Mouse (Mus musculus): ENCODE measurements at regions not wholly inside any gene's neighbourhood (a gene's known extent, or its start where the extent isn't known, plus 50 kb on each side); places are given as distances from the start of the nearest gene placed in this dataset.
A peak's percentile ranks its signal among the peaks of the same experiment; 100 is the strongest.
"Not testable (repeated sequence)": the region's sequence is repeated elsewhere in the genome, so short reads cannot be mapped to it uniquely, and the experiment has no call there.

- Histone ChIP-seq H3K27me3 (ENCODE audit: control insufficient read depth, insufficient read depth, low read depth, low read length) (no peaks in the 10 kb centered on the region), H3K36me3 (ENCODE audit: control insufficient read depth, insufficient read depth, low read length) (no peaks in the 10 kb centered on the region), H3K4me1 (ENCODE audit: control insufficient read depth, insufficient read depth, low read length) (no peaks in the 10 kb centered on the region), H3K27ac (ENCODE audit: low read length) (no peak overlapping the region), H3K4me2 (ENCODE audit: low read length) (no peak overlapping the region), H3K9me3 (replicated peaks; ENCODE audit: control insufficient read depth, low read length, poor library complexity, severe bottlenecking) (no peaks in the 10 kb centered on the region), H3K4me3 (ENCODE audit: low read depth, low read length) (no peak overlapping the region), H3K9ac (ENCODE audit: low read depth, low read length) (no peak overlapping the region)
- no peak for ATAC-seq
Observed at GRCm38 (mm10) chr17:16665253-16665652, 398.7 kb upstream of the Zfp960 start.

DNA sequence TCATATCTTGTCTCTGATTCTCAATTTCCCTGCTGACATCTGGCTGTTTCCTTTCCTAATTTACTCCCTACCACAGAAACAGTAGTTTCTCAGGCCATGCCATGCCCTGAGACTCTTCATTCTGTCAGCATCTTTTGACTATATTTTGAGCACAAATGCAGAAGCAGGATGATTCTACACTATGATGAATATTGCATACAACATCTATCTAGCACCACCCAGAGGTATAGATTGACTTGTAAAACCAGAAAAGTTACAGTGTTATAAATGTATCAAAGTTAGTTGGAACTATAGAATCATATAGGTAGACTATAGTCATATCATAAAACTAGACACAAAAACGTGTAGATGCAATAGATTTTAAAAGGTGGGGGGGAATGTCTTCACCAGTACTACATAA lies 396.3 kb upstream of the Zfp960 start:
- Histone ChIP-seq H3K4me2 (ENCODE audit: low read length) (no peak overlapping the region), H3K27me3 (ENCODE audit: control insufficient read depth, insufficient read depth, low read depth, low read length) (no peaks in the 10 kb centered on the region), H3K4me3 (ENCODE audit: low read depth, low read length) (no peak overlapping the region), H3K4me1 (ENCODE audit: control insufficient read depth, insufficient read depth, low read length) (no peaks in the 10 kb centered on the region), H3K36me3 (ENCODE audit: control insufficient read depth, insufficient read depth, low read length) (no peaks in the 10 kb centered on the region), H3K27ac (ENCODE audit: low read length) (no peak overlapping the region), H3K9me3 (replicated peaks; ENCODE audit: control insufficient read depth, low read length, poor library complexity, severe bottlenecking) (no peaks in the 10 kb centered on the region), H3K9ac (ENCODE audit: low read depth, low read length) (no peak overlapping the region)
- WGBS = 58% methylated on average over 1 of the region's 1 CpGs
- ATAC-seq = peak; percentile 81; the same call in 1 of the 2 replicates

DNA sequence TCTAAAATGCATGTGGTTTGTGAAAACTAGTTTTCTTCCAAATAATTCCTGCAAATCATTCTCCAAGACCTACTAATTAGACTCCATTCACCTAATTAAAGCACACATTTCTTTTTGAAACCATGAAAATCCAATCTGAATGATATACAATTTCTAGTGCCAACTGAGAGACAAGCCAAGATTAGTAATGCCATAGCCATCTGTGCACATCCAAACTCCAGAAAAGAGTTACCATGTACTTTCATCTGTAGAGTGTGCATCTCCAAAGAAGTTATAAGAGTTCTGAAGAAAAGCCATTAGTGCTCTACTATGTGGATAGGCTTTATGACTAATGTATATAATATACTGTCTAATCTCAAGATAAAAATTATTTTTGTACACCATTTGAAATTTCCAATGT lies 359.7 kb upstream of the Zfp960 start:
- no peak overlapping the region for H3K4me2 ChIP-seq (ENCODE audit: low read length)
- no peaks in the 10 kb centered on the region for H3K36me3 ChIP-seq (ENCODE audit: control insufficient read depth, insufficient read depth, low read length)
- no peaks in the 10 kb centered on the region for H3K9me3 ChIP-seq (replicated peaks; ENCODE audit: control insufficient read depth, low read length, poor library complexity, severe bottlenecking)
- H3K4me3 ChIP-seq (ENCODE audit: low read depth, low read length) = no peak overlapping the region
- H3K9ac ChIP-seq (ENCODE audit: low read depth, low read length) = no peak overlapping the region
- no peaks in the 10 kb centered on the region for H3K4me1 ChIP-seq (ENCODE audit: control insufficient read depth, insufficient read depth, low read length)
- ATAC-seq = no peak
- no peaks in the 10 kb centered on the region for H3K27me3 ChIP-seq (ENCODE audit: control insufficient read depth, insufficient read depth, low read depth, low read length)
- no peak overlapping the region for H3K27ac ChIP-seq (ENCODE audit: low read length)

DNA sequence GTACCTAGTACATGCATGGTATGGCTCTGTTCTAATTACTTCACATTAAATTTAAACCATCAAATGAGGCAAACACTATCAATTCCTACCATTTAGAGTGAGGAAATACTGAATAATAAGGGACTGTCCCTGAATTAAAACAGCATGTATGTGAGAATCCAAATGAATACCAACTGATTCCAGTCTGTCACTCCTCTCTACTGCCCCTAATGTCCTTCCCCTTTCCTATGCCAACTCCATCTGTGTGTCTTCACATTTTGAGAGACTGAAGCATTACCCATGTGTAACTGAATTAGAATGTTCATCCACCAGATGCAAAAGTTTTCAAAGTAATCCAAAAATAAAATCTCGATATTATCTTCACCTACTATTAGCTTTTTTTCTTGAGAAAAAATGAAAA lies 358.0 kb upstream of the Zfp960 start:
- WGBS = 85% methylated on average over 1 of the region's 1 CpGs

DNA sequence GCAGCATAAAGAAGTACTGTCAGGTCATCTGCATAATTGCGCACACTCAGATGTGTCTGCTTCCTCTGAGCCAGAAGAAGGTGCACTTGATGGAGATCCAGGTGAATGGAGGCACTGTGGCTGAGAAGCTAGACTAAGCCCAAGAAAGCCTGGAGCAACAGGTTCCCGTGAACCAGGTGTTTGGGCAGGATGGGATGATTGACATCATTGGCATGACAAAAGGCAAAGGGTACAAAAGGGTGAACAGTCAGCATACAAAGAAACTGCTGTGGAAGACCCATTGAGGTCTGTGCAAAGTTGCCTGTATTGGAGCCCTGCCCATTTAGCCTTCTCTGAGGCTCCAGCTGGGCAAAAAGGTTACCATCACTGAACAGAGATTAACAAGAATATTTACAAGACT lies 337.0 kb upstream of the Zfp960 start:
- Histone ChIP-seq H3K36me3 (ENCODE audit: control insufficient read depth, insufficient read depth, low read length) (no peaks in the 10 kb centered on the region), H3K4me3 (ENCODE audit: low read depth, low read length) (no peak overlapping the region), H3K4me1 (ENCODE audit: control insufficient read depth, insufficient read depth, low read length) (no peaks in the 10 kb centered on the region), H3K27me3 (ENCODE audit: control insufficient read depth, insufficient read depth, low read depth, low read length) (no peaks in the 10 kb centered on the region), H3K9me3 (replicated peaks; ENCODE audit: control insufficient read depth, low read length, poor library complexity, severe bottlenecking) (no peaks in the 10 kb centered on the region), H3K4me2 (ENCODE audit: low read length) (no peak overlapping the region), H3K9ac (ENCODE audit: low read depth, low read length) (no peak overlapping the region), H3K27ac (ENCODE audit: low read length) (no peak overlapping the region)
- WGBS = 88% methylated on average over 2 of the region's 2 CpGs
- no peak for ATAC-seq

More for the DNA sequence above, 358.0 kb upstream of the Zfp960 start:
- H3K27ac ChIP-seq (ENCODE audit: low read length) = no peak overlapping the region
- no peaks in the 10 kb centered on the region for H3K4me1 ChIP-seq (ENCODE audit: control insufficient read depth, insufficient read depth, low read length)
- H3K4me2 ChIP-seq (ENCODE audit: low read length) = no peak overlapping the region
- no peaks in the 10 kb centered on the region for H3K27me3 ChIP-seq (ENCODE audit: control insufficient read depth, insufficient read depth, low read depth, low read length)
- no peak overlapping the region for H3K9ac ChIP-seq (ENCODE audit: low read depth, low read length)
- H3K9me3 ChIP-seq (replicated peaks; ENCODE audit: control insufficient read depth, low read length, poor library complexity, severe bottlenecking) = no peaks in the 10 kb centered on the region
- H3K36me3 ChIP-seq (ENCODE audit: control insufficient read depth, insufficient read depth, low read length) = no peaks in the 10 kb centered on the region
- ATAC-seq = no peak
- no peak overlapping the region for H3K4me3 ChIP-seq (ENCODE audit: low read depth, low read length)

GRCm38 (mm10) chr17:16753090-16753489 lies 310.8 kb upstream of the Zfp960 start:
- H3K9ac ChIP-seq (ENCODE audit: low read depth, low read length) = no peak overlapping the region
- H3K4me1 ChIP-seq (ENCODE audit: control insufficient read depth, insufficient read depth, low read length) = 0 out of 2 replicates have a peak, but pooled peaks cover 2% of the 10 kb centered on the region
- peak overlapping the region; percentile 33; the same call in 1 of the 2 replicates for H3K27ac ChIP-seq (ENCODE audit: low read length)
- no peak overlapping the region for H3K4me2 ChIP-seq (ENCODE audit: low read length)
- no peaks in the 10 kb centered on the region for H3K9me3 ChIP-seq (replicated peaks; ENCODE audit: control insufficient read depth, low read length, poor library complexity, severe bottlenecking)
- H3K27me3 ChIP-seq (ENCODE audit: control insufficient read depth, insufficient read depth, low read depth, low read length) = no peaks in the 10 kb centered on the region
- peak; percentile 84 for ATAC-seq
- H3K4me3 ChIP-seq (ENCODE audit: low read depth, low read length) = no peak overlapping the region
- 40% methylated on average over 4 of the region's 4 CpGs for WGBS
- no peaks in the 10 kb centered on the region for H3K36me3 ChIP-seq (ENCODE audit: control insufficient read depth, insufficient read depth, low read length)

DNA sequence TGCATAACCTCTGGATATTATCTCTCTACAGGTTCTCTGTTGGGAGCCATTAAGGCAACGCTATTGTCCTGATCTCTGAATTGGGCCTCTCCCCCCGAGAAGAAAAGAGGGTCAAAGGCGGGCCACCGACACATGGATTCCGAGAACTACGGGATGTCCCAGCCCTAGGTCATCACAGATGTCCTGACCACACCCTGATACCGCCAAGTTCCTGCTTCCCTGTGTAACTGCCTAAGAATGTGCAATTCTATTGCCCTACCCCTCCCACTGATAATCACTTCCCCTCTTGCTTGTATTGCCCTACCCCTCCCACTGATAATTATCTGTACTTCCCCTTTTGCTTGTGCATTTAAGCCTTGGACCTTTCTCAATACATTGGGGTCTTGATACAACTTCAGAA lies 293.3 kb upstream of the Zfp960 start:
- H3K4me1 ChIP-seq (ENCODE audit: control insufficient read depth, insufficient read depth, low read length); H3K9ac ChIP-seq (ENCODE audit: low read depth, low read length); H3K4me2 ChIP-seq (ENCODE audit: low read length); H3K4me3 ChIP-seq (ENCODE audit: low read depth, low read length); H3K27me3 ChIP-seq (ENCODE audit: control insufficient read depth, insufficient read depth, low read depth, low read length); H3K9me3 ChIP-seq (replicated peaks; ENCODE audit: control insufficient read depth, low read length, poor library complexity, severe bottlenecking); H3K36me3 ChIP-seq (ENCODE audit: control insufficient read depth, insufficient read depth, low read length); H3K27ac ChIP-seq (ENCODE audit: low read length); ATAC-seq: not testable (repeated sequence)
- 89% methylated on average over 7 of the region's 7 CpGs for WGBS

DNA sequence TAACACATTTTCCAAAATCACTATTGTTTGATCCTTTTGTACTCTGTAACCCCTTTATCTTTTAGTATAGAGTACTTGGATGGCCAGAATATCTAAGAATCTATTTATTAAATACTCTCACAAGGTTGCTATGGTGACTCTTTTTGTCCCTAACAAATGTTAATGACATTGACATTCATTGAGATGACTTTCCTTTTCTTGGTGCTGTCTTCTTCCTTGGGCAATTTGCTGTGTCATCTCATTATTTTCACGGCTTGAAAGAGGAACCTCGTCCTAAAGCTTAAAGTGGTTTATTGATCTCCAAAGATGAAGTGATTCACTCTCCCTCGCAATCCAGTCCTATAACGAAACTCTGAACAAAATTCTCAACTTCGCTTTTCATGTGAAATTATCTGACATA lies 265.6 kb upstream of the Zfp960 start:
- H3K4me3 ChIP-seq (ENCODE audit: low read depth, low read length) = no peak overlapping the region
- H3K27ac ChIP-seq (ENCODE audit: low read length) = no peak overlapping the region
- H3K4me1 ChIP-seq (ENCODE audit: control insufficient read depth, insufficient read depth, low read length) = no peaks in the 10 kb centered on the region
- H3K9me3 ChIP-seq (replicated peaks; ENCODE audit: control insufficient read depth, low read length, poor library complexity, severe bottlenecking) = no peaks in the 10 kb centered on the region
- ATAC-seq = no peak
- H3K9ac ChIP-seq (ENCODE audit: low read depth, low read length) = no peak overlapping the region
- H3K36me3 ChIP-seq (ENCODE audit: control insufficient read depth, insufficient read depth, low read length) = no peaks in the 10 kb centered on the region
- H3K4me2 ChIP-seq (ENCODE audit: low read length) = no peak overlapping the region
- WGBS = 58% methylated on average over 5 of the region's 5 CpGs
- H3K27me3 ChIP-seq (ENCODE audit: control insufficient read depth, insufficient read depth, low read depth, low read length) = no peaks in the 10 kb centered on the region

- 73% methylated on average over 3 of the region's 3 CpGs for WGBS
- Histone ChIP-seq H3K4me3 (ENCODE audit: low read depth, low read length) (no peak overlapping the region), H3K9ac (ENCODE audit: low read depth, low read length) (no peak overlapping the region), H3K4me2 (ENCODE audit: low read length) (no peak overlapping the region), H3K36me3 (ENCODE audit: control insufficient read depth, insufficient read depth, low read length) (no peaks in the 10 kb centered on the region), H3K4me1 (ENCODE audit: control insufficient read depth, insufficient read depth, low read length) (no peaks in the 10 kb centered on the region), H3K9me3 (replicated peaks; ENCODE audit: control insufficient read depth, low read length, poor library complexity, severe bottlenecking) (no peaks in the 10 kb centered on the region), H3K27me3 (ENCODE audit: control insufficient read depth, insufficient read depth, low read depth, low read length) (no peaks in the 10 kb centered on the region), H3K27ac (ENCODE audit: low read length) (no peak overlapping the region)
- ATAC-seq = no peak
Observed at GRCm38 (mm10) chr17:16804986-16805385, 258.9 kb upstream of the Zfp960 start.

DNA sequence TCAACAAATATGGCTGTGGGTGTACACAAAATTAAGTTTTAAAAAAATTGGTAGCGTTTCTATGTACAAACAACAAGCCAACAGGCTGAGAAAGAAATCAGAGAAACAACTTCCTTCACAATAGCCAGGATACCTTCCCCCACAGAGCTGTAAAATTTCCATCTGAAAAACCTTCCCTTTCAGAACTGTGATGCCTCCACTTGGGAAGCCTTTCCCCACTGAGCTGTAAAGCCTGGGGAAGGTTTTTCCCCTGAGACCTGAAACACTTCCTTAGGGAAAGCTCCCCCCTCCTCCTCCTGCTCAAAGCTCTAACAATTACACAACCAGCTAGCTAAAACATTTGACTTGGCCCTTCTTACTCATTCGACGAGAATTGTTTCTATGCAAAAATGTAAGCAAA lies 245.5 kb upstream of the Zfp960 start:
- no peak overlapping the region for H3K4me2 ChIP-seq (ENCODE audit: low read length)
- H3K9me3 ChIP-seq (replicated peaks; ENCODE audit: control insufficient read depth, low read length, poor library complexity, severe bottlenecking) = no peaks in the 10 kb centered on the region
- no peaks in the 10 kb centered on the region for H3K4me1 ChIP-seq (ENCODE audit: control insufficient read depth, insufficient read depth, low read length)
- no peak for ATAC-seq
- H3K9ac ChIP-seq (ENCODE audit: low read depth, low read length) = no peak overlapping the region
- no peaks in the 10 kb centered on the region for H3K27me3 ChIP-seq (ENCODE audit: control insufficient read depth, insufficient read depth, low read depth, low read length)
- no peaks in the 10 kb centered on the region for H3K36me3 ChIP-seq (ENCODE audit: control insufficient read depth, insufficient read depth, low read length)
- H3K27ac ChIP-seq (ENCODE audit: low read length) = no peak overlapping the region
- no peak overlapping the region for H3K4me3 ChIP-seq (ENCODE audit: low read depth, low read length)
- WGBS = 21% methylated on average over 3 of the region's 3 CpGs
